Mouse (Mus musculus) kidney, embryonic 15.5 days (tissue): ENCODE measurements around the gene Cdkl4. TPM values are rescaled to one million over a fixed set of nuclear protein-coding genes. Genes with fewer than 3 reads are reported as not detected.

Experiments
- ATAC-seq: fragments of 200-750 bp; cut with Nextera tagmentation; replicated peaks from 2 replicates; pipeline ENCODE4 v1.8.0; 2017; ENCODE audit warnings: moderate TSS enrichment; ENCODE audit not compliant: low FRiP score
- H3K27ac ChIP-seq: fragments of 300-500 bp; sonication (generic); 2 replicates; pipeline ENCODE4 v1.5.1; 2015; ENCODE audit warnings: mild to moderate bottlenecking, inconsistent platforms
- H3K27me3 ChIP-seq: fragments of 300-500 bp; sonication (generic); 2 replicates; pipeline ENCODE4 v1.6.1; 2015; ENCODE audit warnings: inconsistent platforms
- H3K36me3 ChIP-seq: fragments of 300-500 bp; sonication (generic); 2 replicates; pipeline ENCODE4 v1.6.1; 2015; ENCODE audit warnings: inconsistent platforms
- H3K4me1 ChIP-seq: fragments of 300-500 bp; sonication (generic); 2 replicates; pipeline ENCODE4 v1.6.1; 2015; ENCODE audit warnings: inconsistent platforms
- H3K4me2 ChIP-seq: fragments of 300-500 bp; sonication (generic); 2 replicates; pipeline ENCODE4 v1.6.1; 2015; ENCODE audit warnings: moderate library complexity, mild to moderate bottlenecking, inconsistent platforms
- H3K4me3 ChIP-seq: fragments of 300-500 bp; sonication (generic); replicated peaks from 2 replicates; pipeline ENCODE4 v1.5.1; 2015; ENCODE audit warnings: mild to moderate bottlenecking, inconsistent platforms
- H3K9ac ChIP-seq: fragments of 300-500 bp; sonication (generic); 2 replicates; pipeline ENCODE4 v1.6.1; 2015; ENCODE audit warnings: mild to moderate bottlenecking, inconsistent platforms
- H3K9me3 ChIP-seq: fragments of 300-500 bp; sonication (generic); replicated peaks from 2 replicates; pipeline ENCODE4 v1.6.1; 2016; ENCODE audit warnings: inconsistent platforms
- WGBS: fragments of 180-500 bp; shearing (Covaris S2); methylation state at CpG from one replicate; pipeline ENCODE4 v1.1.7; 2015; ENCODE audit warnings: mixed read lengths; 5-methylcytosine and 5-hydroxymethylcytosine counted together
- polyA plus RNA-seq: library from polyadenylated mRNA; unstranded; fragments of >200 nt; fragmentation: Nextera tagmentation; extraction: Ambion mirVana; gene quantifications from 2 replicates; pipeline ENCODE4 v1.2.1, GENCODE M21; 2015

Gene Cdkl4
- 0.81 and 0.82 TPM in 2 replicates for polyA plus RNA-seq

- Histone ChIP-seq H3K4me3 (peak within 1 kb of the TSS; percentile 39), H3K4me1 (peaks cover 9% of the 10 kb centered on the region; the same call in 1 of the 2 replicates), H3K9me3 (no peaks in the 10 kb centered on the region), H3K4me2 (peak within 1 kb of the TSS; percentile 79), H3K9ac (peak within 1 kb of the TSS; percentile 27; the same call in 1 of the 2 replicates), H3K27ac (no peak within 1 kb of the TSS), H3K27me3 (no peaks in the 10 kb centered on the region), H3K36me3 (peaks cover 20% of the 10 kb centered on the region)
- ATAC-seq = no peak
- WGBS = 70% methylated on average over 15 of the region's 15 CpGs
Measured at GRCm38 (mm10) chr17:80577639-80578038, at the start of gene Cdkl4. TSS of gene Cdkl4 (minus strand) at chr17:80577813.

- Histone ChIP-seq H3K9ac (no peak overlapping the region), H3K27ac (no peak overlapping the region), H3K4me1 (no peaks in the 10 kb centered on the region), H3K9me3 (no peaks in the 10 kb centered on the region), H3K36me3 (peaks cover 29% of the 10 kb centered on the region), H3K4me2 (no peak overlapping the region), H3K4me3 (no peak overlapping the region), H3K27me3 (no peaks in the 10 kb centered on the region)
- no peak for ATAC-seq
Measured at GRCm38 (mm10) chr17:80624979-80625378, 47.4 kb upstream of the Cdkl4 start.

GRCm38 (mm10) chr17:80621691-80622090 lies 44.1 kb upstream of the Cdkl4 start:
- WGBS = 85% methylated on average over 4 of the region's 4 CpGs
- no peaks in the 10 kb centered on the region for H3K4me1 ChIP-seq
- H3K36me3 ChIP-seq = peaks cover 40% of the 10 kb centered on the region
- H3K9ac ChIP-seq = no peak overlapping the region
- no peak overlapping the region for H3K4me3 ChIP-seq
- no peak for ATAC-seq
- no peaks in the 10 kb centered on the region for H3K9me3 ChIP-seq
- no peak overlapping the region for H3K4me2 ChIP-seq
- H3K27me3 ChIP-seq = no peaks in the 10 kb centered on the region
- no peak overlapping the region for H3K27ac ChIP-seq

- Histone ChIP-seq H3K4me3 (no peak overlapping the region), H3K9me3 (no peaks in the 10 kb centered on the region), H3K27ac (no peak overlapping the region), H3K4me1 (no peaks in the 10 kb centered on the region), H3K4me2 (no peak overlapping the region), H3K9ac (no peak overlapping the region), H3K36me3 (peaks cover 37% of the 10 kb centered on the region), H3K27me3 (no peaks in the 10 kb centered on the region)
- WGBS = 63% methylated on average over 5 of the region's 5 CpGs
- ATAC-seq = no peak
Measured at GRCm38 (mm10) chr17:80620786-80621423, 43.3 kb upstream of the Cdkl4 start.

GRCm38 (mm10) chr17:80619556-80619955 lies 41.9 kb upstream of the Cdkl4 start:
- H3K9me3 ChIP-seq = no peaks in the 10 kb centered on the region
- H3K27ac ChIP-seq = no peak overlapping the region
- H3K4me2 ChIP-seq = no peak overlapping the region
- no peak for ATAC-seq
- 89% methylated on average over 13 of the region's 13 CpGs for WGBS
- no peaks in the 10 kb centered on the region for H3K27me3 ChIP-seq
- peaks cover 45% of the 10 kb centered on the region for H3K36me3 ChIP-seq
- H3K9ac ChIP-seq = no peak overlapping the region
- no peaks in the 10 kb centered on the region for H3K4me1 ChIP-seq
- no peak overlapping the region for H3K4me3 ChIP-seq

- no peaks in the 10 kb centered on the region for H3K27me3 ChIP-seq
- no peak overlapping the region for H3K4me2 ChIP-seq
- no peak overlapping the region for H3K27ac ChIP-seq
- peaks cover 50% of the 10 kb centered on the region for H3K36me3 ChIP-seq
- H3K4me1 ChIP-seq = no peaks in the 10 kb centered on the region
- no peak for ATAC-seq
- no peak overlapping the region for H3K9ac ChIP-seq
- WGBS = 74% methylated on average over 5 of the region's 5 CpGs
- no peaks in the 10 kb centered on the region for H3K9me3 ChIP-seq
- H3K4me3 ChIP-seq = no peak overlapping the region
Measured at GRCm38 (mm10) chr17:80618890-80619289, 41.3 kb upstream of the Cdkl4 start.

GRCm38 (mm10) chr17:80603806-80604205 lies 26.2 kb upstream of the Cdkl4 start:
- Histone ChIP-seq H3K4me2 (no peak overlapping the region), H3K9ac (no peak overlapping the region), H3K4me3 (no peak overlapping the region), H3K4me1 (no peaks in the 10 kb centered on the region), H3K9me3 (peaks cover 3% of the 10 kb centered on the region; the same call in 1 of the 2 replicates), H3K36me3 (peaks cover 90% of the 10 kb centered on the region), H3K27me3 (no peaks in the 10 kb centered on the region), H3K27ac (no peak overlapping the region)
- WGBS = 92% methylated on average over 6 of the region's 6 CpGs
- ATAC-seq = no peak

GRCm38 (mm10) chr17:80603079-80603625 lies 25.5 kb upstream of the Cdkl4 start:
- 92% methylated on average over 19 of the region's 19 CpGs for WGBS

GRCm38 (mm10) chr17:80601371-80601770 lies 23.8 kb upstream of the Cdkl4 start:
- peaks cover 87% of the 10 kb centered on the region for H3K36me3 ChIP-seq
- ATAC-seq = no peak
- WGBS = 68% methylated on average over 13 of the region's 13 CpGs

More at GRCm38 (mm10) chr17:80603079-80603625, 25.5 kb upstream of the Cdkl4 start:
- H3K36me3 ChIP-seq = peaks cover 86% of the 10 kb centered on the region
- H3K4me1 ChIP-seq = no peaks in the 10 kb centered on the region
- H3K27me3 ChIP-seq = no peaks in the 10 kb centered on the region
- no peak overlapping the region for H3K4me2 ChIP-seq
- ATAC-seq = no peak
- H3K27ac ChIP-seq = no peak overlapping the region
- H3K9me3 ChIP-seq = no peaks in the 10 kb centered on the region
- H3K4me3 ChIP-seq = no peak overlapping the region
- no peak overlapping the region for H3K9ac ChIP-seq

GRCm38 (mm10) chr17:80583051-80583450 lies 5.4 kb upstream of the Cdkl4 start:
- no peak for ATAC-seq
- no peaks in the 10 kb centered on the region for H3K27me3 ChIP-seq
- 96% methylated on average over 6 of the region's 6 CpGs for WGBS

More at GRCm38 (mm10) chr17:80601371-80601770, 23.8 kb upstream of the Cdkl4 start:
- no peaks in the 10 kb centered on the region for H3K27me3 ChIP-seq
- H3K9me3 ChIP-seq = no peaks in the 10 kb centered on the region
- H3K27ac ChIP-seq = no peak overlapping the region
- no peak overlapping the region for H3K4me3 ChIP-seq
- H3K4me2 ChIP-seq = no peak overlapping the region
- H3K9ac ChIP-seq = no peak overlapping the region
- no peaks in the 10 kb centered on the region for H3K4me1 ChIP-seq

GRCm38 (mm10) chr17:80579901-80580300 lies 2.3 kb upstream of the Cdkl4 start:
- H3K4me3 ChIP-seq = no peak overlapping the region
- 55% methylated on average over 6 of the region's 6 CpGs for WGBS
- H3K9me3 ChIP-seq = no peaks in the 10 kb centered on the region
- H3K36me3 ChIP-seq = peaks cover 43% of the 10 kb centered on the region
- H3K27ac ChIP-seq = no peak overlapping the region
- no peak overlapping the region for H3K9ac ChIP-seq
- peaks cover 9% of the 10 kb centered on the region; the same call in 1 of the 2 replicates for H3K4me1 ChIP-seq
- H3K4me2 ChIP-seq = no peak overlapping the region
- H3K27me3 ChIP-seq = no peaks in the 10 kb centered on the region
- 0 out of 2 replicates have a peak, but pooled peaks have one; percentile 38 for ATAC-seq

More at GRCm38 (mm10) chr17:80583051-80583450, 5.4 kb upstream of the Cdkl4 start:
- Histone ChIP-seq H3K4me1 (no peaks in the 10 kb centered on the region), H3K27ac (no peak overlapping the region), H3K9ac (no peak overlapping the region), H3K4me3 (no peak overlapping the region), H3K36me3 (peaks cover 61% of the 10 kb centered on the region), H3K9me3 (no peaks in the 10 kb centered on the region), H3K4me2 (no peak overlapping the region)

- Histone ChIP-seq H3K9ac (no peak overlapping the region), H3K9me3 (no peaks in the 10 kb centered on the region), H3K4me2 (no peak overlapping the region), H3K4me3 (no peak overlapping the region), H3K27ac (no peak overlapping the region), H3K36me3 (peaks cover 34% of the 10 kb centered on the region), H3K27me3 (no peaks in the 10 kb centered on the region), H3K4me1 (peaks cover 9% of the 10 kb centered on the region; the same call in 1 of the 2 replicates)
- WGBS = 91% methylated on average over 9 of the region's 9 CpGs
- ATAC-seq = no peak
Measured at GRCm38 (mm10) chr17:80579089-80579488, 1.5 kb upstream of the Cdkl4 start.
